Mouse (Mus musculus) heart, postnatal 0 days (tissue): ENCODE data around the gene Hlf. TPM values are rescaled to one million over a fixed set of nuclear protein-coding genes. Genes with fewer than 3 reads are reported as not detected.

Source experiments
- ATAC-seq: fragments of 200-750 bp; cut with Nextera tagmentation; 2 replicates; pipeline ENCODE4 v1.8.0; 2017; ENCODE audit warnings: low read depth, moderate number of reproducible peaks, moderate library complexity; ENCODE audit not compliant: insufficient read depth
- DNase-seq: peaks from one replicate; pipeline ENCODE4 v3.0.0-alpha.2; 2016; ENCODE audit warnings: low spot score
- H3K27ac ChIP-seq: fragments of 300-500 bp; sonication (generic); 2 replicates; pipeline ENCODE4 v1.5.1; 2014; ENCODE audit warnings: low read depth, mild to moderate bottlenecking
- H3K27me3 ChIP-seq: fragments of 300-500 bp; sonication (generic); 2 replicates; pipeline ENCODE4 v1.6.1; 2014; ENCODE audit warnings: low read length, mixed read lengths; ENCODE audit not compliant: control insufficient read depth, insufficient read depth
- H3K36me3 ChIP-seq: fragments of 300-500 bp; sonication (generic); replicated peaks from 2 replicates; pipeline ENCODE4 v1.6.1; 2014; ENCODE audit warnings: low read length, mixed read lengths; ENCODE audit not compliant: control insufficient read depth, insufficient read depth
- H3K4me1 ChIP-seq: fragments of 300-500 bp; sonication (generic); 2 replicates; pipeline ENCODE4 v1.6.1; 2014; ENCODE audit warnings: antibody characterized with exemption; ENCODE audit not compliant: control insufficient read depth, insufficient read depth
- H3K4me2 ChIP-seq: fragments of 300-500 bp; sonication (generic); 2 replicates; pipeline ENCODE4 v1.6.1; 2014; ENCODE audit warnings: low read depth, mild to moderate bottlenecking, low read length, moderate library complexity
- H3K4me3 ChIP-seq: fragments of 300-500 bp; sonication (generic); 2 replicates; pipeline ENCODE4 v1.5.1; 2014; ENCODE audit warnings: low read depth, low read length
- H3K9ac ChIP-seq: fragments of 300-500 bp; sonication (generic); replicated peaks from 2 replicates; pipeline ENCODE4 v1.6.1; 2014; ENCODE audit warnings: low read depth, low read length, mixed read lengths
- H3K9me3 ChIP-seq: fragments of 300-500 bp; sonication (generic); replicated peaks from 2 replicates; pipeline ENCODE4 v1.6.1; 2016; ENCODE audit warnings: low read length; ENCODE audit not compliant: control insufficient read depth
- CTCF ChIP-seq: IDR thresholded peaks from 2 replicates; pipeline ENCODE4 v1.5.1; 2016; ENCODE audit warnings: antibody characterized with exemption, control low read depth, low read depth
- EP300 ChIP-seq: IDR thresholded peaks from 2 replicates; pipeline ENCODE4 v1.6.1; 2016; ENCODE audit warnings: antibody characterized with exemption, low read depth
- WGBS: fragments of 180-500 bp; shearing (Covaris S2); extraction: QIAGEN DNeasy Blood & Tissue Kit; methylation state at CpG from one replicate; pipeline ENCODE4 v1.1.7; 2014; 5-methylcytosine and 5-hydroxymethylcytosine counted together
- polyA plus RNA-seq: library from polyadenylated mRNA; unstranded; fragments of >200 nt; fragmentation: Nextera tagmentation; extraction: Ambion mirVana; gene quantifications from 2 replicates; pipeline ENCODE4 v1.2.1, GENCODE M21; 2015
- total RNA-seq: library from RNA; depleted of rRNA; stranded (reverse); fragments of >200 nt; gene quantifications from 2 replicates; pipeline ENCODE4 v1.2.3, GENCODE M21; 2014; ENCODE audit warnings: low replicate concordance

Gene Hlf
- total and polyA plus RNA-seq, 2 experiments from 2014 or later, result 7.0 to 7.6 TPM

DNA sequence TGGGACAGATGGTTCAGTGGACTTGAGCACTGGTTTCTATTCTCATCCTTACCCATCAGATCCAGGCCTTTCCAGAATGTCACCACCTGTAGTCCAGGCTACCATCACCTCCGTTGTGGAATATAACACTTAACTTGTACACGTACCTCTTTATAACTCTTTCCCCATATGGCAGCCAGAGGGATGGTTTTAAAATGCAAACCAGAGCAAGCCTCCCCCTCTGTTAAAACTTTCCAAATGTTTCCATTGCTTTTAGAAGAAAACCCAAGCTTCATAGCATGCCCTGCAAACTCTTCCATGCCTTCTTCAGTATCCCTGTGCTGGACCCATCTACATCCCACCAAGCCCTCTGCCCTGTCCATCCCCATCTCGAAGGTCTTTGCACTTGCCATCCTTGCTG lies 66.1 kb downstream of the Hlf start:
- no peak for TF ChIP-seq CTCF
- Histone ChIP-seq H3K27me3 (no peaks in the 10 kb centered on the region), H3K27ac (no peak overlapping the region), H3K4me2 (no peak overlapping the region), H3K9me3 (no peaks in the 10 kb centered on the region), H3K36me3 (no peaks in the 10 kb centered on the region), H3K4me1 (no peaks in the 10 kb centered on the region), H3K4me3 (no peak overlapping the region), H3K9ac (no peak overlapping the region)
- 84% methylated on average over 3 of the region's 3 CpGs for WGBS
- ATAC-seq, result no peak
- DNase-seq, result no peak

DNA sequence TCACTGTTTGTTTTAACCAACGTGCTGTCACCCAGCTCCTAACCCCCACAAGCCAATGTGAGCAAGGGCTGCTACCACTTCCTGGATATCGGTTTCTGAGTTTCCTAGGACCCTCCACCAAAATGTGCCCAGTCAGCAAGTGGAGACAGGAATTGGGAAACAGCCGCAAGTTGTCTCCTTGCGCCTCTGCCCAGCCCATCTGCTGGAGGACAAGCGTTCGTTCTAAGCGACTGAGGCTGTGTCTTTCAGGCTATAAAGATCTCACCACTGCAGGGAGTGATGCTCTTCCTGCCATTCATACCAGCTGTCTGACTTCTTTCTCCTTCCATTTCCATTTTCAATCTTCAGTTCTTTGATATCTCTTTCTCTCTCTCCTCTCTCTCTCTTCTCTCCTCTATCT lies 69.8 kb downstream of the Hlf start:
- Histone ChIP-seq H3K27ac (no peak overlapping the region), H3K27me3 (no peaks in the 10 kb centered on the region), H3K36me3 (no peaks in the 10 kb centered on the region), H3K4me1 (no peaks in the 10 kb centered on the region), H3K9me3 (no peaks in the 10 kb centered on the region), H3K9ac (no peak overlapping the region), H3K4me2 (no peak overlapping the region), H3K4me3 (no peak overlapping the region)
- ATAC-seq (no peak), DNase-seq (no peak)
- TF ChIP-seq CTCF, result no peak
- TF ChIP-seq EP300, result no peak
- WGBS, result 69% methylated on average over 7 of the region's 7 CpGs

DNA sequence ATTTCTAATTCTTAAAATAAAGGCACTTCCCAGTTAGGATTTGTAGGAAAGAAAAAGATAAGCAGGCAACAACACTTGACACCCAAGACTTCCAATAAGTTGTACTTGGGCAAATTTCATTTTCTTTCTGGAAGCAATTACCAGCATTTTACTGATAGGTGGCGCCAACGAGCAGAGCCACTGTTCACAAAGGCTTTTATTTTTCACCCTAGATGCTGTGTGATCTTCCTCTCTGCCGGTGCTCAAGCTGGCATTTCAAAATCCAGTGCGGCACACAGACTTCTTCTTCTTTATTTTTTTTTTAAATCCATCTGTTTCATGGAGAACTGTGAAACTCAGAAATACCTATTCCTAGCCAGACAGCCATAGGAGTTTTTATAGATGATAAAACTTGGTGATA lies 73.2 kb downstream of the Hlf start:
- Histone ChIP-seq H3K27ac (no peak overlapping the region), H3K27me3 (no peaks in the 10 kb centered on the region), H3K9me3 (no peaks in the 10 kb centered on the region), H3K4me2 (no peak overlapping the region), H3K4me3 (no peak overlapping the region), H3K36me3 (no peaks in the 10 kb centered on the region), H3K4me1 (no peaks in the 10 kb centered on the region), H3K9ac (no peak overlapping the region)
- 14% methylated on average over 4 of the region's 4 CpGs for WGBS
- DNase-seq (peak; percentile 51), ATAC-seq (no peak)
- TF ChIP-seq CTCF (peak; percentile 81), EP300 (no peak)

DNA sequence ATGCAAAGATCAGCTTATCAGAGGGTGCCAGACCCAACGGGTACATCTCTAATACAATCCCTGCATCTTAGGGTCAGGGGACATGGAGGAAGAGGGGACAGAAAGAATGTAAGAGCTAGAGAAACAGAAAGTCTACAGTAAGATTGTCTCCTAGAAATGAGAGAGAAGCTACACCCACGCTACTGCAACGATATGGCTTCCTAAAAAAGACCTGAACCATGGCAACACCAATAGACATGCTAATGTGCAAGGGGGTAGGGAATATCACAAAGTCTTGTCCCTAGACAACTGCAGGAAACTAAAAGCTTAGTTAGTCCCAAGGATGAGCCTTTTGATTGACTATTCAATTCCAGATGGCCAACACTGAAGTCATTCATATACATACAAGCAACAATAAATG lies 76.1 kb downstream of the Hlf start:
- TF ChIP-seq CTCF, result no peak
- no peak for TF ChIP-seq EP300
- no peak overlapping the region for H3K4me3 ChIP-seq
- 81% methylated on average over 3 of the region's 3 CpGs for WGBS
- H3K9me3 ChIP-seq, result no peaks in the 10 kb centered on the region
- H3K4me1 ChIP-seq, result no peaks in the 10 kb centered on the region
- DNase-seq, result no peak
- no peaks in the 10 kb centered on the region for H3K27me3 ChIP-seq
- H3K4me2 ChIP-seq, result no peak overlapping the region
- no peak overlapping the region for H3K9ac ChIP-seq
- ATAC-seq, result no peak
- H3K27ac ChIP-seq, result no peak overlapping the region
- H3K36me3 ChIP-seq, result no peaks in the 10 kb centered on the region

DNA sequence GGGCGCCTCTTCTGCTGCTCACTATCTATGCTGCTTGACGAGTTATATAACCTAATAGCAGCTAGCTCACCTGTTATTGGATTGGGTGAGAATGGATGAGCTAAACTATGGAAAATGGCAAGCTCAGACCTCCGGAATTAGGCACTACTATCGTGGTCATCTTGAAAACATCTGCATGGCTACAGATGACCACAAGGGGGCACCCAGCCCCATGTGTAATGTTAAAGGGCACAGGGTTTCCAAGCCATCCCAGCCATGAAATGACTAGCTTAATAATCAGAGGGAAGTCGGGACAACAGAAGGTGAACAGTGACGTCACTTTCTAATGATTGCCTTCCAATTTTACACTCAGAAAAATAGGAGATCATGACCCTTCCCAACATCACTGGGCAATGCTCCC lies 83.7 kb downstream of the Hlf start:
- Histone ChIP-seq H3K27me3 (no peaks in the 10 kb centered on the region), H3K9ac (no peak overlapping the region), H3K36me3 (no peaks in the 10 kb centered on the region), H3K4me1 (no peaks in the 10 kb centered on the region), H3K9me3 (no peaks in the 10 kb centered on the region), H3K4me2 (no peak overlapping the region), H3K4me3 (no peak overlapping the region), H3K27ac (no peak overlapping the region)
- TF ChIP-seq EP300 (no peak), CTCF (peak; percentile 91)
- WGBS, result 45% methylated on average over 6 of the region's 6 CpGs
- DNase-seq (peak; percentile 28), ATAC-seq (peak; percentile 41; the same call in 1 of the 2 replicates)

DNA sequence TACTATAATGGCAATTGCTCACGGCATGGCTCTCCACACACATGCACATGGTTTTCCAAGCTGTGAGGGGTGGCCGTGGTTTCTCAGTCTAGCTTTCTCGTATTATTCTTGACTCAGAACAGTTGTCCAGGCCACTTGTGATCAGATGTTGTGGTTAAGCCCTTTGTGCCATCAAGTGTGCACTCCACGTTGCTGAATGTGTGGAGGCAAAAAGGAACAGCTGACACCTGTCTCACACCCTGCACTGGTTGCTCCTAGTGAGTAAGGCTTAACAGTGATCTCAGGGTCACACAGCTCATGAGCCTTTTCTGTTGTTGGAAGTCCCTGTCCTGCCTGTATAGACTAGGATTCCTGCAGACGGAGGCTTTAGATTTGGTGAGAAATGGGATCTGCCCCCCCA lies 84.6 kb downstream of the Hlf start:
- Histone ChIP-seq H3K4me3 (no peak overlapping the region), H3K4me1 (no peaks in the 10 kb centered on the region), H3K4me2 (no peak overlapping the region), H3K36me3 (no peaks in the 10 kb centered on the region), H3K27ac (no peak overlapping the region), H3K9ac (no peak overlapping the region), H3K9me3 (no peaks in the 10 kb centered on the region), H3K27me3 (no peaks in the 10 kb centered on the region)
- ATAC-seq (no peak), DNase-seq (no peak)
- 90% methylated on average over 5 of the region's 5 CpGs for WGBS
- TF ChIP-seq EP300, result no peak
- TF ChIP-seq CTCF, result no peak
